Mouse (Mus musculus): Measurements from ENCODE around the gene Ccdc38. TPM values are rescaled to one million over a fixed set of nuclear protein-coding genes. Genes with fewer than 3 reads are reported as not detected.

The Ccdc38 gene
- polyA plus RNA-seq, 1 experiment from 2014 or later, result 0.08 TPM

DNA sequence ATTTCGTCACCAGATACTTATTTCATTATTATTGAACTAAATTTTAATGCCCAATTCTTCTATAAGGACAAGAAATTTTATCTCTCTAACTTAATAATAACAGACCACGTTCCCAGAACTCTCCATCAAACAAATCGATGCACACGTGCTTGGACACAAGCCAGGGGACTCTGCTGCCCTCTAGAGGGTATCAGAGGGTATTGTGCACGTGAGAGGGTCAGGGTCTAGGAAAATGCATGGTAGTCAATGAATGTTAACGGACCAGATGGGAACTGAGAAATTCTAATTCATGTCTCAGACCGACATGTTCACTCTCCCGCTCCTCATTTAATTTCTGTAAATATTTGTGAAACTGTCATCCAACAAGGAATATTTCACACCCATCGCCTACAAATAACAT, 67.6 kb downstream of the Ccdc38 start:
- Histone ChIP-seq H3K4me3 (replicated peaks) (no peak overlapping the region), H3K9me3 (replicated peaks) (no peaks in the 10 kb centered on the region), H3K36me3 (replicated peaks) (no peaks in the 10 kb centered on the region), H3K4me1 (replicated peaks) (0 out of 2 replicates have a peak, but pooled peaks cover 4% of the 10 kb centered on the region), H3K9ac (no peak overlapping the region), H3K4me2 (no peak overlapping the region), H3K27me3 (no peaks in the 10 kb centered on the region), H3K27ac (replicated peaks) (no peak overlapping the region)
- no peak for ATAC-seq (ENCODE audit: insufficient read depth)
- 64% methylated on average over 9 of the region's 9 CpGs for WGBS (ENCODE audit: insufficient replicate concordance)

DNA sequence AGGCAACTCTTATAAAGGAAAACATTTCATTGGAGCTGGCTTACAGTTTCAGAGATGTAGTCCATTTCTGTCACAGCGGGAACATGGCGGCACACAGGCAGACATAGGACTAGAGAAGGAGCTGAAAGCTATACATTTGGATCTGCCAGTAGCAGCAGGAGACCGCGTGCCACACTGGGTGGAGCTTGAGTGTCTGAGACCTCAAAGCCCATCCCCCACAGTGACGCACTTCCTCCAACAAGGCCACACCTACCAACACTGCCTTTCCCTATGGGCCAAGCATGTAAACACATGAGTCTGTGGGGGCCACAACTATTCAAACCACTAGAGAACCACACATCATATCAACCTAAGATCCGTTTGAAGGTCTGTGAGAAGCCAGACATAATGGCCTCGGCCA, 68.8 kb downstream of the Ccdc38 start:
- H3K27me3 ChIP-seq, result no peaks in the 10 kb centered on the region
- no peak overlapping the region for H3K4me2 ChIP-seq
- no peaks in the 10 kb centered on the region for H3K9me3 ChIP-seq (replicated peaks)
- H3K36me3 ChIP-seq (replicated peaks), result no peaks in the 10 kb centered on the region
- no peak for ATAC-seq (ENCODE audit: insufficient read depth)
- 87% methylated on average over 7 of the region's 7 CpGs for whole genome bisulfite sequencing (ENCODE audit: insufficient replicate concordance)
- no peak overlapping the region for H3K27ac ChIP-seq (replicated peaks)
- no peak overlapping the region for H3K9ac ChIP-seq
- 0 out of 2 replicates have a peak, but pooled peaks cover 4% of the 10 kb centered on the region for H3K4me1 ChIP-seq (replicated peaks)
- no peak overlapping the region for H3K4me3 ChIP-seq (replicated peaks)

DNA sequence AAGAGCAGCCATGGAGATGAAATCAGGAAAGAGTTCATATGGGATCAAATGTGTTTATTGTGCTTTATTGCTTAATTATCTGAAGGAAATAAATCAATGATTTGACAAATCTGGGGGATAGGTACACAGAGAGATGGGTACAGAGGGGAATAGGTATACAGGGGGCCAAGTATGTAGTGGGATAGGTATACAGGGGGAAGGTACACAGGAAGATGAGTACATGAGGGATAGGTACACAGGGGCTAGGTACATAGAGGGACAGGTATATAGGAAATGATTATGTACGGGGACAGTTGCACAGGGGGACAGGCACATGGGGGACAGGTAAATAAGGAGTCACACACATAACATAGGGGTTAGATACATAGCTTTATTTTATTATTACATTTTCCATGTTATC, 70.5 kb downstream of the Ccdc38 start:
- Histone ChIP-seq H3K36me3 (replicated peaks) (no peaks in the 10 kb centered on the region), H3K4me2 (no peak overlapping the region), H3K27me3 (no peaks in the 10 kb centered on the region), H3K4me3 (replicated peaks) (no peak overlapping the region), H3K27ac (replicated peaks) (no peak overlapping the region), H3K9ac (no peak overlapping the region), H3K9me3 (replicated peaks) (no peaks in the 10 kb centered on the region), H3K4me1 (replicated peaks) (peaks cover 4% of the 10 kb centered on the region; the same call in 1 of the 2 replicates)
- WGBS (ENCODE audit: insufficient replicate concordance), result 84% methylated on average over 1 of the region's 1 CpGs
- ATAC-seq (ENCODE audit: insufficient read depth), result no peak

DNA sequence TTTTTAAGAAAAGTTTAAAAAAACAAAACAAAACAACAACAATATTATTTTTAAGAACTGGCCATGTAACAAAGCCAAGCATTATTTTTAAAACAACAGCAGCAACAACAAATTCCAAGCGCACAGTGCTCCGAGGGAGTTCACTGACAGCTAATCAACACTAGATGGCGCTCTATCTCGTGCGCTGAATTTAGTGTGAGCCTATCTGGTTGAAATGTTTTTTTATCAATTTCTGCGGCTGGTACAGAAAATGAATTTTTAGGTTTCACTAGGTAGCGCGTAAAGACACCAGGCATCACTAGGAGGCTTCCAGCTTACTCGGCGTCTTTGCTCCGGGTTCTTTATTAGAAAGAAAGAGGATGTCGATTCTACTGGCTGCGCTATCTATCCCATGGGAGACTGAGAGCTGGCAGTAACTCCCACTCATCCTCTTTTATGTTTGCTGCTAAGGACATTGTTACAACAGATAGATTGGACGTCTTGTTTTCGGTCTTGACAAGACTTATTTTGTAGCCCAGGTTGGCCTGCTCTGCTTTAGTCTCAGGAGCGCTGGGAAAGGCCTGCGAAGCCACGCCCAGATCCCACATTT, 71.1 kb downstream of the Ccdc38 start:
- no peak overlapping the region for H3K9ac ChIP-seq
- no peaks in the 10 kb centered on the region for H3K9me3 ChIP-seq (replicated peaks)
- 38% methylated on average over 18 of the region's 18 CpGs for WGBS (ENCODE audit: insufficient replicate concordance)
- H3K36me3 ChIP-seq (replicated peaks), result no peaks in the 10 kb centered on the region
- peaks cover 4% of the 10 kb centered on the region; the same call in 1 of the 2 replicates for H3K4me1 ChIP-seq (replicated peaks)
- H3K27ac ChIP-seq (replicated peaks), result no peak overlapping the region
- H3K27me3 ChIP-seq, result no peaks in the 10 kb centered on the region
- no peak overlapping the region for H3K4me3 ChIP-seq (replicated peaks)
- H3K4me2 ChIP-seq, result 0 out of 2 replicates have a peak overlapping the region, but pooled peaks have one; percentile 20
- no peak for ATAC-seq (ENCODE audit: insufficient read depth)

DNA sequence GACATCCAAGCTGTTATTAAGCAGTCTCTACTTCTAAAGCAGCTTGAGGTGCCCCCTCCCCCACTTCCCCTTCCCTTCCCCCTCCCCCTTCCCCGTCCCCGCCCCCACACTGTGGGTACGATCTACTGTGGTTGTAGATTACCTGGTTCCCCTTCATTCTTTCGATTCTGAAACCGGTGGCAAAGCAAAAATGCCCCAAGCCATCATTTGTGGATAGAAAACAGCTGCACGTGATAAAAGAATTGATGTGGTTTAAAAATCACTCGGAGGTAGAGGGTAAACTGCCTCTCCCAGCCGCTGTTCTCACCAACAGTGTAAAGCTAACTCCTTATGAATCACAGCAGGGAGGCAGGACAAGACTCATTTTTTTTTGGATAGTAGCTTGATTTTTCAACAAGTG, 74.4 kb downstream of the Ccdc38 start:
- H3K9me3 ChIP-seq (replicated peaks), result no peaks in the 10 kb centered on the region
- 31% methylated on average over 8 of the region's 8 CpGs for WGBS (ENCODE audit: insufficient replicate concordance)
- H3K4me3 ChIP-seq (replicated peaks), result no peak overlapping the region
- no peak for ATAC-seq (ENCODE audit: insufficient read depth)
- H3K27ac ChIP-seq (replicated peaks), result no peak overlapping the region
- H3K4me2 ChIP-seq, result no peak overlapping the region
- no peaks in the 10 kb centered on the region for H3K27me3 ChIP-seq
- peaks cover 4% of the 10 kb centered on the region; the same call in 1 of the 2 replicates for H3K4me1 ChIP-seq (replicated peaks)
- no peaks in the 10 kb centered on the region for H3K36me3 ChIP-seq (replicated peaks)
- H3K9ac ChIP-seq, result no peak overlapping the region

DNA sequence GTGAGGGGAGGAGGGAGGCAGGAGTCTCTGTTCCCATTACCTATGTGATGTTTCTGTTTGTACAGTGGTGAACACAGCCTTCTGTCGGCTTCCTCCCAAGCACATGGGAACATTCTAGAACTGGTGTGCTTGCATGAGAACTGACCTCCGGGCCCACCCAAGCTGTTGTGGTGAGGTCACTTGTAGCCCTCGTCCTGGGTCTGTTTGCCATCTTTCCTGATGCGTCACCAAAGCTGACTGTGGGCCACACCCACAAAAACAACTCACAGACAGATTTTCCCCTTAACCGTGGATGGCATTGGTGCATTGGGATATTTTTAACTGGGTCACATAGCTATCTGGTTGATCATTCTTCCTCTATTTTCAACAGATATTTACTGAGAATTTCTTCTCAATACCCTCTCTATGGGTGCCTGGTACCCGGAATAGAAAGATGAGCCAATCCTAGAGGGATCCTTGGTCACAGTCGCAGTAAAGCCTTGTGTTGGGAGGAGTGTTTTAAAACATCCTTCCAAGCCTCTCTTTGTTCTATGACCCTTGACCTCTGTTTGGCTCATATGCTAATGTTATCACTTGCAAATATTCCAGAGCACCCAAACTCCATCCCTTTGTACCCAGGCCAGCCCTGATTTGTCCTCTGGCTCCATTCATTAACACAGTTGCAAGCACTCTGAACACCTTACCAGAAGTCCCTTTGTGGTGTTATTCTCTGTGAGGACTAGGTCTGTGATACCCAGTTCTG, 80.2 kb downstream of the Ccdc38 start:
- no peak overlapping the region for H3K9ac ChIP-seq
- H3K27me3 ChIP-seq, result peaks cover 5% of the 10 kb centered on the region; the same call in 1 of the 2 replicates
- H3K36me3 ChIP-seq (replicated peaks), result no peaks in the 10 kb centered on the region
- no peak overlapping the region for H3K4me2 ChIP-seq
- H3K27ac ChIP-seq (replicated peaks), result no peak overlapping the region
- no peak for ATAC-seq (ENCODE audit: insufficient read depth)
- H3K4me1 ChIP-seq (replicated peaks), result no peaks in the 10 kb centered on the region
- H3K9me3 ChIP-seq (replicated peaks), result no peaks in the 10 kb centered on the region
- 47% methylated on average over 7 of the region's 7 CpGs for WGBS (ENCODE audit: insufficient replicate concordance)
- H3K4me3 ChIP-seq (replicated peaks), result no peak overlapping the region

DNA sequence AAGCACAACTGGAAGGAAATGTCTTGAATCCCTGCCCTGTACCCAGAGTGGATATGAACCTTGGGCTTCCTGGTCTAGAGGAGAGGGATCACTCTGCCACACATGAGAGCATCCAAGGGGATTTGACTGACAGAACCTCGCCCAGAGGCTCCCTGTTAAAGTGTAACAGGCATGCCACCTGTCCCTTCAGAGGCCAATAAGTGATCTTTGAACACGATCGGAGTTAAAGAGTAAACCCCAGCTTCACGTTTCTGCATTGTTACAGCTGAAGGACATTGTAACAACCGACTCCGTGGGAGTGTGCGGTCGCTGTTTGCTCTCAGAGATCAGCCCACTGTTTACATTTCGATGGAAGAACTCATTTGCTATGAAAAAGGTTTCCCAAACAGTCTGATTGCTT, 83.3 kb downstream of the Ccdc38 start:
- ATAC-seq (ENCODE audit: insufficient read depth), result peak; percentile 65
- Histone ChIP-seq H3K36me3 (replicated peaks) (no peaks in the 10 kb centered on the region), H3K4me2 (peak overlapping the region; percentile 10; the same call in 1 of the 2 replicates), H3K27ac (replicated peaks) (no peak overlapping the region), H3K9me3 (replicated peaks) (no peaks in the 10 kb centered on the region), H3K4me1 (replicated peaks) (no peaks in the 10 kb centered on the region), H3K9ac (no peak overlapping the region), H3K4me3 (replicated peaks) (no peak overlapping the region), H3K27me3 (peaks cover 5% of the 10 kb centered on the region; the same call in 1 of the 2 replicates)
- WGBS (ENCODE audit: insufficient replicate concordance), result 49% methylated on average over 9 of the region's 9 CpGs

DNA sequence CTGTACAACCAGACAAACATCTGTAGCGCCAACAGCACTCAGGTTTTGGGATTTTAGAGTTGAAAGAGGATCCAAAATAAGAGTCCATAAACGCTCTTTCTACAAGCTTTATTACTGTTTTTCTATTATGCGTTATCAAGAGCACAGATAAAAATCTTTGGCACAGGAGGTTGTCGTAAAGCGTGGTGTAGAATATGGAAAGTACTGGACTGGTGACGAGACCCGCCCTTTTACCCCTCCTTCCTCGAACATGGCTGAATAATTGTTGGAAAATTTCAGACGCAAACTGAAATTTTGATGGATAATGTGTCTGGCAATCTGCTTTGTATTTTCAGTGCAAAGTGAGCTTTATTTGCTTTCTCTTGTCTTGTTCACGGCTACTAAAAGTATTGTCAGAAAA, 83.7 kb downstream of the Ccdc38 start:
- Histone ChIP-seq H3K4me2 (peak overlapping the region; percentile 10; the same call in 1 of the 2 replicates), H3K4me1 (replicated peaks) (no peaks in the 10 kb centered on the region), H3K9ac (no peak overlapping the region), H3K4me3 (replicated peaks) (no peak overlapping the region), H3K27me3 (peaks cover 5% of the 10 kb centered on the region; the same call in 1 of the 2 replicates), H3K27ac (replicated peaks) (no peak overlapping the region), H3K9me3 (replicated peaks) (no peaks in the 10 kb centered on the region), H3K36me3 (replicated peaks) (no peaks in the 10 kb centered on the region)
- 59% methylated on average over 10 of the region's 10 CpGs for WGBS (ENCODE audit: insufficient replicate concordance)
- ATAC-seq (ENCODE audit: insufficient read depth), result no peak

DNA sequence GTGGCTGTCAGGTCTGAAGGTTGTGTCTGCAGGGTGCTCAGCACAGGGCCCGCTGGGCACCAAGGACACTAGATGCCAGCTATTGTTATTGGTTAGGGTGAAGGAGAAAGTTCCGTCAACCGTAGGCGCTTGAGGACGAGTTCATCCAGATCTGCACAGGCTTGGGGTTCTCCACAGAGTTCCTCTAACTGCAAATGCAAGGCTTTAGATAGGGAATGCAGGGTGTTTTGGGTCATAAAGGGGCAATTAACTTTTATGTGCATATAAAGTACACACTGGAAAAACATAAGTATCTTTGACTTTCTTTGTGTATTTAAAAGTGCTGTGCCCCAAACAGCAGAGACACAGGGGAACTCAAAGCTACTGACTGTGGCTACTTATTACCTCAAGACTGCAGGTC, 89.9 kb downstream of the Ccdc38 start:
- no peak overlapping the region for H3K4me3 ChIP-seq (replicated peaks)
- no peak overlapping the region for H3K9ac ChIP-seq
- WGBS (ENCODE audit: insufficient replicate concordance), result 84% methylated on average over 5 of the region's 5 CpGs
- peaks cover 2% of the 10 kb centered on the region; the same call in 1 of the 2 replicates for H3K27me3 ChIP-seq
- no peak overlapping the region for H3K27ac ChIP-seq (replicated peaks)
- H3K9me3 ChIP-seq (replicated peaks), result no peaks in the 10 kb centered on the region
- H3K4me2 ChIP-seq, result no peak overlapping the region
- H3K36me3 ChIP-seq (replicated peaks), result no peaks in the 10 kb centered on the region
- ATAC-seq (ENCODE audit: insufficient read depth), result no peak
- H3K4me1 ChIP-seq (replicated peaks), result no peaks in the 10 kb centered on the region

DNA sequence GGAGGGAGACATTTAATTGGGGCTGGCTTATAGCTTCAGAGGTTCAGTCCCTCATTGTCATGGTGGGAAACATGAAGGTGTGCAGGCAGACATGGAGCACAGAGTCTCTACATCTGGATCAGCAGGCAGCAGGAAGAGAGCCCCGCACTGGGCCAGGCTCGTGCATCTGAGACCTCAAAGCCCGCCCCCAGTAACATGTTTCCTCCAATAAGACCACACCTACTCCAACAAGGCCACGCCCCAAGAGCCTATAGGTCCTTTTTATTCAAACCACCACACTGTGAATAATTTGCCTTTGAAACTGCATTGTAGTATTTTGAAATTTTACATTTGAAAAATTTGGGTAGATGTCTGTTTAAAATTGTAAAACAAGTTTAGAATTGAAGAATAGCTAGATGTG, 91.7 kb downstream of the Ccdc38 start:
- H3K27me3 ChIP-seq, result peaks cover 20% of the 10 kb centered on the region
- no peak overlapping the region for H3K4me2 ChIP-seq
- ATAC-seq (ENCODE audit: insufficient read depth), result no peak
- no peaks in the 10 kb centered on the region for H3K36me3 ChIP-seq (replicated peaks)
- H3K27ac ChIP-seq (replicated peaks), result no peak overlapping the region
- no peak overlapping the region for H3K4me3 ChIP-seq (replicated peaks)
- 45% methylated on average over 4 of the region's 4 CpGs for WGBS (ENCODE audit: insufficient replicate concordance)
- H3K9ac ChIP-seq, result no peak overlapping the region
- H3K9me3 ChIP-seq (replicated peaks), result no peaks in the 10 kb centered on the region
- no peaks in the 10 kb centered on the region for H3K4me1 ChIP-seq (replicated peaks)

DNA sequence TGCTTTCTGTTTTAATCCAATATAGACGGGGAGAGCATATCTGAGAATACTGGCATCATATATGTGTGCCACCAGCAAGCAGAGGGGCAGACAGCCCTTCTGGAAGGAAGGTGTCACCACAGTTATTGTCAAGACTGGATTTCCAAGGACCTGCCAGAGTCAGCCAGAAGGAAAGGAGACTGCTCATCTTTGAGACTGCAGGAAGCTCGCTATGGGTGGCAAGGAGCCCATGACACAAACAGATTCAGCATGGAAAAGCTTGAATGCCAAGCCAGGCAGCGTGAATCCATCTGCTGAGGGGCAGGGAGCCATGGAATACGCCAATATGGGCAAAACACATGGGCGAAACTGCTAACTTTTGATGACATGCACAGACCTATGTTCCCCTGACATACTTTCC, 93.1 kb downstream of the Ccdc38 start:
- Histone ChIP-seq H3K9me3 (replicated peaks) (no peaks in the 10 kb centered on the region), H3K4me3 (replicated peaks) (no peak overlapping the region), H3K27me3 (peaks cover 33% of the 10 kb centered on the region), H3K36me3 (replicated peaks) (no peaks in the 10 kb centered on the region), H3K9ac (no peak overlapping the region), H3K4me1 (replicated peaks) (no peaks in the 10 kb centered on the region), H3K27ac (replicated peaks) (no peak overlapping the region), H3K4me2 (no peak overlapping the region)
- ATAC-seq (ENCODE audit: insufficient read depth), result no peak
- 59% methylated on average over 5 of the region's 5 CpGs for WGBS (ENCODE audit: insufficient replicate concordance)
